Mouse (Mus musculus) testis, adult 10 weeks (tissue): ENCODE data around the gene B230219D22Rik. TPM values are rescaled to one million over a fixed set of nuclear protein-coding genes. Genes with fewer than 3 reads are reported as not detected.

ENCODE experiments used
- polyA plus RNA-seq: library from polyadenylated mRNA; stranded (reverse); fragments of 350-450 nt; fragmentation: Illumina TruSeq; extraction: RNeasy Lipid Tissue Mini Kit (QIAGEN cat#74804); gene quantifications from one replicate; pipeline ENCODE4 v1.2.3, GENCODE M21; 2014; ENCODE audit warnings: low read depth, low replicate concordance

Gene B230219D22Rik
- polyA plus RNA-seq = 19.5 TPM

DNA sequence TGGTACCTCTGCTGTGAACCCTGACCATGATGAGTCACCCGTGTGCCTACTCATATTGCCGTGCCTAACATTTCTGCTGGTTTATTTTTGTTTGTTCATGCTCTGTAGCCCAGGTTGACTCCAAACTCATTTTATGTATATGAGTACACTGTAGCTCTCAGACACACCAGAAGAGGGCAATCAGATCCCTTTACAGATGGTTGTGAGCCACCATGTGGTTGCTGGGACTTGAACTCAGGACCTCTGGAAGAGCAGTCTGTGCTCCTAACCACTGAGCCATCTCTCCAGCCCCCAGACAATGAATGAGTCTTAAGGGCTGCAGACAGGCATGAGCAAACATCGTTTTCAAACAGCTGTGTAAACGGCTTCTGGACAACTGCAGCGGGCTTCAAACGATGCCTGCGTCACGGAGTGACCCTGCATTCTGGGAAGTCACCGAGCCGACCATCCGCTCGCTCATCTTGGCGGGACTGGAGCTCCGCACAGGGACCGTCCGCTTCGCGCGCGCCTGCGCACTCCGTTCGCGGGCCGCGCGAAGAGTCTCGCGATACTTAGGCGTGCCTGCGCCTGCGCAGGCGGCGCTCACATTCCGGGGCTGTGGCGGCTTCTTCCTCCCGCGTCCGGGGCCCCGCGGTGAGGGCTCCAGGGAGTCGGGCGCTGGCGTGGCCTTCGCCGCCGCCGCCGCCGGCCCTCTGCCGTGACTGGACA, at the start of gene B230219D22Rik:
TSS of gene B230219D22Rik (plus strand) at position 590 of the 708 bp plus-strand sequence.

GRCm38 (mm10) chr13:55714501-55715166, 21.7 kb downstream of the B230219D22Rik start, which contains the start of gene Txndc15:
TSS of gene Txndc15 (plus strand) at chr13:55714650.

DNA sequence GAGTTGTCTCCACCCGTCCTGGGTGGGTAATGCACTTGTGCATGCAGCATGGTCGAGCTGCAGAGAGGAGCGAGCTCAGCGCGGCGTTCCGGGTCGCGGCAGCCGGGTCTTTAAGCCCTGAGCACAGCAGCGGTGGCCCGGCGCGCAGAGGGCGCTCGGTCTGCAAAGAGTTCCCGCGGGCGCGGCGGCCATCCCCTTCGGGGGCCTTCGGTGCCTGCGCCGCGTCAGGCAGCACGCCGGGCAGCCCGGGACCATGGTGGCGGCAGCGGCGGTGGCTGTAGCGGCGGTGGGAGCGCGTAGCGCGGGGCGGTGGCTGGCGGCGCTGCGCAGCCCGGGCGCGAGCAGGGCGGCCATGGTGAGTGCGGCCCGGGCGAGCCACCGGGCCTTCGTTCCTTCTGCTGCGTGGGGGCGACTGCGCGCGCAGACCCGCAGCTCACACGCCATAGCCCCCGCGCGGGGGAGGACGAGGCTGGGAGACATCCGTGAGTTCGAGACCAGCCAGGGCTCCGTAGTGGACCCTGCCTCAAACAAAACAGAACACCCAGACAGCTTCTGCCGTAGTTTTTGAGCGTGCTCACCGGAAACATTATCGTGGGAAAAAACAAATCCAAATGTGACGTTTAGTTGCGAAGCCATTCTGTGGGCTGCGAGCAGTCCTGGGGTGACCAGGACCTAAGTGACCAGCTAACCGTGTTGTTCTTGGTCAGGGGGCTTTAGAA, 34.4 kb downstream of the B230219D22Rik start, which contains the start of gene Pcbd2:
TSS of gene Pcbd2 (plus strand) at position 249 of the 719 bp plus-strand sequence.

Other genes starting within 250 kb of the B230219D22Rik start
- 1.5 TPM for gene Grk6, start 248.1 kb upstream of the B230219D22Rik start, polyA plus RNA-seq
- gene Prr7, start 228.9 kb upstream of the B230219D22Rik start, polyA plus RNA-seq = not detected
- gene Dbn1, start 205.0 kb upstream of the B230219D22Rik start, polyA plus RNA-seq = 1.4 TPM
- 0.13 TPM for gene Pdlim7, start 179.4 kb upstream of the B230219D22Rik start, polyA plus RNA-seq
- gene Dok3, start 163.8 kb upstream of the B230219D22Rik start, polyA plus RNA-seq = not detected
- 3.1 TPM for gene Ddx41, start 156.5 kb upstream of the B230219D22Rik start, polyA plus RNA-seq
- gene Fam193b, start 122.0 kb upstream of the B230219D22Rik start, polyA plus RNA-seq = 2.9 TPM
- 17.2 TPM for gene Tmed9, start 119.4 kb upstream of the B230219D22Rik start, polyA plus RNA-seq
- gene B4galt7, start 93.2 kb upstream of the B230219D22Rik start, polyA plus RNA-seq = 2.7 TPM
- 38.8 TPM for gene Caml, start 70.1 kb upstream of the B230219D22Rik start, polyA plus RNA-seq
- gene Ddx46, start 58.1 kb upstream of the B230219D22Rik start, polyA plus RNA-seq = 99.2 TPM
- gene Txndc15, start 21.5 kb downstream of the B230219D22Rik start, polyA plus RNA-seq = 17.8 TPM
- 3.3 TPM for gene Pcbd2, start 34.2 kb downstream of the B230219D22Rik start, polyA plus RNA-seq
- gene Catsper3, start 91.4 kb downstream of the B230219D22Rik start, polyA plus RNA-seq = 130 TPM
- not detected for gene Pitx1, start 143.1 kb downstream of the B230219D22Rik start, polyA plus RNA-seq